Mouse (Mus musculus) granulocyte monocyte progenitor cell, adult 5-6 weeks (primary cell): Measurements from ENCODE around the gene Pnmt. TPM values are rescaled to one million over a fixed set of nuclear protein-coding genes. Genes with fewer than 3 reads are reported as not detected.
A peak's percentile ranks its signal among the peaks of the same experiment; 100 is the strongest.
"Not testable (repeated sequence)": the region's sequence is repeated elsewhere in the genome, so short reads cannot be mapped to it uniquely, and the experiment has no call there.

Source experiments
- ATAC-seq: replicated peaks from 2 replicates; pipeline ENCODE4 v1.8.0; 2016; ENCODE audit warnings: mild to moderate bottlenecking, moderate TSS enrichment, inconsistent platforms; ENCODE audit not compliant: poor library complexity, severe bottlenecking
- total RNA-seq, 2 experiments: library from RNA; stranded (forward) in 1 of 2; stranded (reverse) in 1 of 2; fragments of 200-712, 200-1000 nt in 1 of 2; fragments of >200 nt in 1 of 2; fragmentation: Nextera tagmentation in 1 of 2; gene quantifications; 2 replicates each; pipeline ENCODE4 v1.2.3; 2014 to 2017

The Pnmt gene
- total RNA-seq, 2 experiments from 2014 or later = not detected

GRCm38 (mm10) chr11:98357396-98358160 is 28.7 kb upstream of the Pnmt start:
- no peak for ATAC-seq

- ATAC-seq = peak; percentile 61
Measured at GRCm38 (mm10) chr11:98358161-98359083, 27.8 kb upstream of the Pnmt start, which contains the start of gene Stard3. TSS of gene Stard3 (plus strand) at chr11:98358368.

GRCm38 (mm10) chr11:98360866-98361521 is 25.3 kb upstream of the Pnmt start:
- ATAC-seq = peak; percentile 77

GRCm38 (mm10) chr11:98363817-98364216 is 22.4 kb upstream of the Pnmt start:
- ATAC-seq = no peak

- no peak for ATAC-seq
Measured at GRCm38 (mm10) chr11:98364410-98364809, 21.8 kb upstream of the Pnmt start.

GRCm38 (mm10) chr11:98366290-98366689 is 20.0 kb upstream of the Pnmt start:
- peak; percentile 75 for ATAC-seq

GRCm38 (mm10) chr11:98367171-98367862 is 18.9 kb upstream of the Pnmt start:
- no peak for ATAC-seq

- ATAC-seq = no peak
Measured at GRCm38 (mm10) chr11:98367863-98368186, 18.4 kb upstream of the Pnmt start.

- no peak for ATAC-seq
Measured at GRCm38 (mm10) chr11:98369337-98369736, 16.9 kb upstream of the Pnmt start.

- no peak for ATAC-seq
Measured at GRCm38 (mm10) chr11:98370588-98370987, 15.7 kb upstream of the Pnmt start.

- ATAC-seq = no peak
Measured at GRCm38 (mm10) chr11:98371556-98372240, 14.6 kb upstream of the Pnmt start.

- peak; percentile 48 for ATAC-seq
Measured at GRCm38 (mm10) chr11:98372406-98372805, 13.8 kb upstream of the Pnmt start.

- ATAC-seq = no peak
Measured at GRCm38 (mm10) chr11:98373244-98373643, 13.0 kb upstream of the Pnmt start.

GRCm38 (mm10) chr11:98374266-98374665 is 12.0 kb upstream of the Pnmt start:
- no peak for ATAC-seq

GRCm38 (mm10) chr11:98376756-98377155 is 9.5 kb upstream of the Pnmt start:
- no peak for ATAC-seq

- ATAC-seq = no peak
Measured at GRCm38 (mm10) chr11:98377787-98378186, 8.5 kb upstream of the Pnmt start.

GRCm38 (mm10) chr11:98379379-98379778 is 6.9 kb upstream of the Pnmt start:
- no peak for ATAC-seq

GRCm38 (mm10) chr11:98380106-98380505 is 6.1 kb upstream of the Pnmt start:
- no peak for ATAC-seq

GRCm38 (mm10) chr11:98381651-98382050 is 4.6 kb upstream of the Pnmt start:
- ATAC-seq = no peak

GRCm38 (mm10) chr11:98382405-98382804 is 3.8 kb upstream of the Pnmt start:
- ATAC-seq = not testable (repeated sequence)
